Mouse (Mus musculus) stomach, embryonic 15.5 days (tissue): ENCODE results near the gene Esam. TPM values are rescaled to one million over a fixed set of nuclear protein-coding genes. Genes with fewer than 3 reads are reported as not detected.
A peak's percentile ranks its signal among the peaks of the same experiment; 100 is the strongest.

Experiments
- ATAC-seq: fragments of 200-750 bp; cut with Nextera tagmentation; 2 replicates; pipeline ENCODE4 v1.8.0; 2017; ENCODE audit warnings: low read depth, moderate number of reproducible peaks, moderate TSS enrichment; ENCODE audit not compliant: insufficient read depth, low FRiP score
- H3K27ac ChIP-seq: fragments of 300-500 bp; sonication (generic); 2 replicates; pipeline ENCODE4 v1.5.1; 2015; ENCODE audit warnings: mild to moderate bottlenecking, inconsistent platforms
- H3K27me3 ChIP-seq: fragments of 300-500 bp; sonication (generic); replicated peaks from 2 replicates; pipeline ENCODE4 v1.6.1; 2015; ENCODE audit warnings: inconsistent platforms
- H3K36me3 ChIP-seq: fragments of 300-500 bp; sonication (generic); 2 replicates; pipeline ENCODE4 v1.6.1; 2015; ENCODE audit warnings: inconsistent platforms
- H3K4me1 ChIP-seq: fragments of 300-500 bp; sonication (generic); 2 replicates; pipeline ENCODE4 v1.6.1; 2015; ENCODE audit warnings: inconsistent platforms
- H3K4me2 ChIP-seq: fragments of 300-500 bp; sonication (generic); 2 replicates; pipeline ENCODE4 v1.6.1; 2015; ENCODE audit warnings: mild to moderate bottlenecking, inconsistent platforms
- H3K4me3 ChIP-seq: fragments of 300-500 bp; sonication (generic); replicated peaks from 2 replicates; pipeline ENCODE4 v1.5.1; 2015; ENCODE audit warnings: inconsistent platforms
- H3K9ac ChIP-seq: fragments of 300-500 bp; sonication (generic); 2 replicates; pipeline ENCODE4 v1.6.1; 2015; ENCODE audit warnings: inconsistent platforms
- H3K9me3 ChIP-seq: fragments of 300-500 bp; sonication (generic); 2 replicates; pipeline ENCODE4 v1.6.1; 2016; ENCODE audit warnings: inconsistent platforms
- WGBS: fragments of 180-500 bp; shearing (Covaris S2); methylation state at CpG from one replicate; pipeline ENCODE4 v1.1.7; 2015; 5-methylcytosine and 5-hydroxymethylcytosine counted together
- polyA plus RNA-seq: library from polyadenylated mRNA; unstranded; fragments of >200 nt; fragmentation: Nextera tagmentation; extraction: Ambion mirVana; gene quantifications from 2 replicates; pipeline ENCODE4 v1.2.1, GENCODE M21; 2015

Gene Esam
- polyA plus RNA-seq, 1 experiment from 2014 or later: 55.3 TPM

GRCm38 (mm10) chr9:37567892-37568604 lies 40.2 kb downstream of the Esam start:
- H3K27me3 ChIP-seq: no peaks in the 10 kb centered on the region
- H3K27ac ChIP-seq: no peak overlapping the region
- H3K4me2 ChIP-seq: peak overlapping the region; percentile 30
- no peaks in the 10 kb centered on the region for H3K9me3 ChIP-seq
- no peak overlapping the region for H3K9ac ChIP-seq
- no peaks in the 10 kb centered on the region for H3K36me3 ChIP-seq
- peak; percentile 32; the same call in 1 of the 2 replicates for ATAC-seq
- WGBS: 26% methylated on average over 15 of the region's 15 CpGs
- H3K4me3 ChIP-seq: no peak overlapping the region
- H3K4me1 ChIP-seq: peaks cover 8% of the 10 kb centered on the region; the same call in 1 of the 2 replicates

GRCm38 (mm10) chr9:37568605-37569214 lies 40.8 kb downstream of the Esam start:
- Histone ChIP-seq H3K9me3 (no peaks in the 10 kb centered on the region), H3K4me3 (no peak overlapping the region), H3K4me2 (peak overlapping the region; percentile 30), H3K9ac (no peak overlapping the region), H3K4me1 (peaks cover 8% of the 10 kb centered on the region; the same call in 1 of the 2 replicates), H3K27ac (no peak overlapping the region), H3K36me3 (no peaks in the 10 kb centered on the region), H3K27me3 (no peaks in the 10 kb centered on the region)
- peak; percentile 24; the same call in 1 of the 2 replicates for ATAC-seq
- 38% methylated on average over 4 of the region's 4 CpGs for WGBS

- Histone ChIP-seq H3K36me3 (no peaks in the 10 kb centered on the region), H3K9ac (no peak overlapping the region), H3K4me3 (no peak overlapping the region), H3K27ac (no peak overlapping the region), H3K4me2 (no peak overlapping the region), H3K9me3 (no peaks in the 10 kb centered on the region), H3K27me3 (no peaks in the 10 kb centered on the region), H3K4me1 (peaks cover 8% of the 10 kb centered on the region; the same call in 1 of the 2 replicates)
- 0 out of 2 replicates have a peak, but pooled peaks have one; percentile 17 for ATAC-seq
- 67% methylated on average over 2 of the region's 2 CpGs for WGBS
Measured at GRCm38 (mm10) chr9:37569231-37569835, 41.5 kb downstream of the Esam start.

GRCm38 (mm10) chr9:37572204-37572876 lies 44.5 kb downstream of the Esam start:
- Histone ChIP-seq H3K9ac (no peak overlapping the region), H3K36me3 (no peaks in the 10 kb centered on the region), H3K27ac (no peak overlapping the region), H3K4me2 (no peak overlapping the region), H3K27me3 (no peaks in the 10 kb centered on the region), H3K4me3 (no peak overlapping the region), H3K4me1 (peaks cover 8% of the 10 kb centered on the region; the same call in 1 of the 2 replicates), H3K9me3 (no peaks in the 10 kb centered on the region)
- WGBS: 52% methylated on average over 3 of the region's 3 CpGs
- no peak for ATAC-seq

- H3K4me1 ChIP-seq: no peaks in the 10 kb centered on the region
- WGBS: 34% methylated on average over 14 of the region's 14 CpGs
- ATAC-seq: no peak
- no peaks in the 10 kb centered on the region for H3K9me3 ChIP-seq
- H3K4me2 ChIP-seq: no peak overlapping the region
- H3K4me3 ChIP-seq: no peak overlapping the region
- H3K27ac ChIP-seq: no peak overlapping the region
- no peaks in the 10 kb centered on the region for H3K27me3 ChIP-seq
- no peaks in the 10 kb centered on the region for H3K36me3 ChIP-seq
- H3K9ac ChIP-seq: no peak overlapping the region
Measured at GRCm38 (mm10) chr9:37576436-37576930, 48.6 kb downstream of the Esam start.

- Histone ChIP-seq H3K4me3 (no peak overlapping the region), H3K9ac (no peak overlapping the region), H3K4me2 (no peak overlapping the region), H3K27me3 (no peaks in the 10 kb centered on the region), H3K27ac (no peak overlapping the region), H3K36me3 (no peaks in the 10 kb centered on the region), H3K9me3 (no peaks in the 10 kb centered on the region), H3K4me1 (no peaks in the 10 kb centered on the region)
- 89% methylated on average over 5 of the region's 5 CpGs for WGBS
- no peak for ATAC-seq
Measured at GRCm38 (mm10) chr9:37583594-37583993, 55.7 kb downstream of the Esam start.

GRCm38 (mm10) chr9:37586718-37587117 lies 58.8 kb downstream of the Esam start:
- H3K4me1 ChIP-seq: no peaks in the 10 kb centered on the region
- 73% methylated on average over 4 of the region's 4 CpGs for WGBS
- no peak for ATAC-seq
- no peak overlapping the region for H3K9ac ChIP-seq
- H3K4me3 ChIP-seq: no peak overlapping the region
- H3K27ac ChIP-seq: no peak overlapping the region
- H3K36me3 ChIP-seq: no peaks in the 10 kb centered on the region
- no peaks in the 10 kb centered on the region for H3K27me3 ChIP-seq
- no peaks in the 10 kb centered on the region for H3K9me3 ChIP-seq
- no peak overlapping the region for H3K4me2 ChIP-seq

Other genes starting within 250 kb of the Esam start
- gene Ccdc15, start 179.6 kb upstream of the Esam start, polyA plus RNA-seq: 6.3 and 6.8 TPM in 2 replicates
- 0.06 and 0.14 TPM in 2 replicates for gene Hepacam, start 160.7 kb upstream of the Esam start, polyA plus RNA-seq
- 9.9 and 11.3 TPM in 2 replicates for gene Robo4, start 126.2 kb upstream of the Esam start, polyA plus RNA-seq
- gene Robo3, start 94.8 kb upstream of the Esam start, polyA plus RNA-seq: 0.08 and 0.15 TPM in 2 replicates
- gene Msantd2, start 38.8 kb upstream of the Esam start, polyA plus RNA-seq: 24.8 and 25.0 TPM in 2 replicates
- gene Vsig2, start 11.2 kb downstream of the Esam start, polyA plus RNA-seq: 47.6 and 57.6 TPM in 2 replicates
- 6.6 and 6.9 TPM in 2 replicates for gene Nrgn, start 24.8 kb downstream of the Esam start, polyA plus RNA-seq
- gene Siae, start 27.6 kb downstream of the Esam start, polyA plus RNA-seq: 11.1 and 12.5 TPM in 2 replicates
- 4.1 and 6.0 TPM in 2 replicates for gene Spa17, start 85.6 kb downstream of the Esam start, polyA plus RNA-seq
- gene Tbrg1, start 129.2 kb downstream of the Esam start, polyA plus RNA-seq: 139 and 152 TPM in 2 replicates
- gene Panx3, start 141.2 kb downstream of the Esam start, polyA plus RNA-seq: not detected in 2 replicates
- not detected in 2 replicates for gene Olfr160, start 188.2 kb downstream of the Esam start, polyA plus RNA-seq
- not detected in 2 replicates for gene Olfr874, start 217.0 kb downstream of the Esam start, polyA plus RNA-seq
- not detected in 2 replicates for gene Olfr875, start 243.8 kb downstream of the Esam start, polyA plus RNA-seq